Mouse (Mus musculus) neural tube, embryonic 11.5 days (tissue): Measurements from ENCODE around the gene Mrpl45. TPM values are rescaled to one million over a fixed set of nuclear protein-coding genes. Genes with fewer than 3 reads are reported as not detected.
"Not testable (repeated sequence)": the region's sequence is repeated elsewhere in the genome, so short reads cannot be mapped to it uniquely, and the experiment has no call there.

ENCODE experiments used
- ATAC-seq: fragments of 200-750 bp; cut with Nextera tagmentation; 2 replicates; pipeline ENCODE4 v1.8.0; 2017; ENCODE audit warnings: moderate number of reproducible peaks, mild to moderate bottlenecking, moderate TSS enrichment, moderate library complexity; ENCODE audit not compliant: insufficient read depth, low FRiP score, low TSS enrichment
- DNase-seq: peaks from one replicate; pipeline ENCODE4 v3.0.0-alpha.2; 2015; ENCODE audit warnings: low spot score
- H3K27ac ChIP-seq: fragments of 300-500 bp; sonication (generic); 2 replicates; pipeline ENCODE4 v1.5.1; 2014; ENCODE audit warnings: low read depth, mild to moderate bottlenecking, low read length
- H3K27me3 ChIP-seq: fragments of 300-500 bp; sonication (generic); 2 replicates; pipeline ENCODE4 v1.6.1; 2014; ENCODE audit warnings: mild to moderate bottlenecking, low read length, mixed read lengths; ENCODE audit not compliant: control insufficient read depth, insufficient read depth
- H3K36me3 ChIP-seq: fragments of 300-500 bp; sonication (generic); 2 replicates; pipeline ENCODE4 v1.6.1; 2014; ENCODE audit warnings: mild to moderate bottlenecking, low read length, moderate library complexity, mixed read lengths; ENCODE audit not compliant: control insufficient read depth, insufficient read depth
- H3K4me1 ChIP-seq: fragments of 300-500 bp; sonication (generic); 2 replicates; pipeline ENCODE4 v1.6.1; 2014; ENCODE audit warnings: low read length, mixed read lengths; ENCODE audit not compliant: control insufficient read depth, insufficient read depth
- H3K4me2 ChIP-seq: fragments of 300-500 bp; sonication (generic); 2 replicates; pipeline ENCODE4 v1.6.1; 2014; ENCODE audit warnings: low read depth, mild to moderate bottlenecking, moderate library complexity
- H3K4me3 ChIP-seq: fragments of 300-500 bp; sonication (generic); 2 replicates; pipeline ENCODE4 v1.5.1; 2014; ENCODE audit warnings: low read depth, low read length
- H3K9ac ChIP-seq: fragments of 300-500 bp; sonication (generic); 2 replicates; pipeline ENCODE4 v1.6.1; 2014; ENCODE audit warnings: mild to moderate bottlenecking, low read length
- H3K9me3 ChIP-seq: fragments of 300-500 bp; sonication (generic); 2 replicates; pipeline ENCODE4 v1.6.1; 2016; ENCODE audit warnings: low read length; ENCODE audit not compliant: control insufficient read depth
- WGBS: fragments of 180-500 bp; shearing (Covaris S2); extraction: QIAGEN DNeasy Blood & Tissue Kit; methylation state at CpG from one replicate; pipeline ENCODE4 v1.1.7; 2014; 5-methylcytosine and 5-hydroxymethylcytosine counted together
- polyA plus RNA-seq: library from polyadenylated mRNA; unstranded; fragments of >200 nt; fragmentation: Nextera tagmentation; extraction: Ambion mirVana; gene quantifications from 2 replicates; pipeline ENCODE4 v1.2.1, GENCODE M21; 2014

The Mrpl45 gene
- polyA plus RNA-seq, 1 experiment from 2014 or later = 52.9 TPM

DNA sequence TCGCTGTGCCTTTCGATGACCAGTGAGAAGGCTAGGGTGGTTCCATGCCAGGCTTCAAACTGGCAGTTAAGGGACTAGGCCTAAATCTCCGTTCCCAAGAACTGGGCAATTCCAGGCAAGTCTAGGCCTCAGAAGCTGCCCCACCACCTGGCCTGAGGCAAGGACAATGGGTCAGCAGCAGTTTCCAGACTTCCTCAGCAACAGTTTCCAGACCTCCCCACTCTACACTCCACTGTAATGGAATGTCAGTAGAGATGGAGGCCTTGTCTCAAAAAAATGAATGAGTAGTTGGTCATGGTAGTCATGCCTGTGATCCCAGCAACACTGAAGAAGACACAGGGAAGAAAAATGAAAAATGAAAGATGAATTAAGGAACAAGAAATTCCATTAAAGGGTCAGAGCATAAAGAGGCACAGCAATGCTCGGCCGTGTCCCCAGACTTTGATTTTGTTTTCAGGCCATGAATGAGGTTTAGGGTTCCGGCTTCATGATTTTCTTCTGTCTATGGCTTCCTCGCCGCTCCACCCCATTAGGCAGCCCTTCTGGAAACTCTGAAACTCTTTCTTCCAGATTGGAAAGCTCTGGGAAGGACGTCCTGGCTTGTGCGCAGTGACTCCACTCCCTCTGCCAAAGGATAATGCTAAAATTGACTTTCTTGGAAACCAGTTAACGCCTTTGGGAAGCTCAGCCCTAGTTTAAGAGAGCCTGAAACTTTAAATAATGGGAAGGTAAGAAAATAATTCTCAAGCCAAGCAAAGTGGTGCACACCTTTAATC is 8.0 kb upstream of the Mrpl45 start:
- Histone ChIP-seq H3K27me3 (no peaks in the 10 kb centered on the region), H3K4me2 (no peak overlapping the region), H3K4me1 (peaks cover 9% of the 10 kb centered on the region; the same call in 1 of the 2 replicates), H3K4me3 (no peak overlapping the region), H3K9me3 (no peaks in the 10 kb centered on the region), H3K36me3 (no peaks in the 10 kb centered on the region), H3K9ac (no peak overlapping the region), H3K27ac (no peak overlapping the region)
- DNase-seq (no peak), ATAC-seq (no peak)
- 90% methylated on average over 11 of the region's 11 CpGs for WGBS

DNA sequence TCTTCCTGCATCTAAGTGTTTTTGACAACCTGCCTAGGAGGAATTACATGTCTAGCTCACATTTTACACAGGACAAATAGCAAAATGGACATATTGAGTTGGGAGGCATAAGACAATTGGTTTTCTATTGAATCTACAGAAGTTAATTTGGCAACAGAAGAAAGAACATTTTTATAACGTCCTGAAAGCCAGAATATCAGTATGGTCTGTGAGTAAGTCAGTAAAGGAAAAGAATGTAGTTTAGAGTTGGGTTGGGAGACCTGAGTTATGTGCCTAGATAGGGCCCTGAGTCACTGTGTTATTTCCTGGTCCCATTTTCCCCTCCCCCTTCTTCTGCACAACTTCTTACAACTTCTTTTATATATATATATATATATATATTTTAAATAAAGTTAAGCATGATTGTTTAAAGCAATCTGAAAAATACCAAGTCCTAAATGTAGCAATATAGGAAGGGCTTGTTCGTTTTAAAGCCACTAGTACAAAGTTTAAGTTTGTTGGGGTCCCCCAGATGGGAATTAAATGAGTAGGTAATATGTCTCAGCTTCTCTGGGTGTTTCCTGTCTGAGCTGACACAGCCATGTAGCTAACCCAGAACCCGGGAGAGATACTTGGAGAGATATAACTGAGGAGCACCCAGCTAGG is 6.6 kb upstream of the Mrpl45 start:
- Histone ChIP-seq H3K27ac (no peak overlapping the region), H3K4me2 (no peak overlapping the region), H3K36me3 (no peaks in the 10 kb centered on the region), H3K4me1 (peaks cover 9% of the 10 kb centered on the region; the same call in 1 of the 2 replicates), H3K9ac (no peak overlapping the region), H3K9me3 (no peaks in the 10 kb centered on the region), H3K27me3 (no peaks in the 10 kb centered on the region), H3K4me3 (no peak overlapping the region)
- ATAC-seq (no peak), DNase-seq (no peak)
- 54% methylated on average over 3 of the region's 3 CpGs for WGBS

DNA sequence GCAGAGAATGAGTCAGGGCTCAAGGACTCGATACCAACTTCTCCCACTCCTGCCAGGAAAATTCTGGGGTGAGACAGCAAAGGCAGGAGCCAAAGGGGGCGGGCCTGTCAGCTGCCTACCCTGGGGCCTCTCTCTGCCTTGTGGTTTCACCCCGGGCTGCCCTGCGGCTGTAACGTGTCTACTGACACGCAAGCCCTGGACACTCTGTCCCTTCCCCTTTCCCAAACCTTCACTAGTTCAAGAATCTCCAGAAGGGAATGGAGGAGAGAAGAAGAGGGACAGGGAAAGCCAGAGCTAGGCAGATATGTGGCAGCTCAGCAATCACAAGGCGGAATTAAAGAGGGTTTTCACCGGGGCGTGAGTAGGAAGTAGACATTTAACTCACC is 6.1 kb upstream of the Mrpl45 start:
- Histone ChIP-seq H3K4me3 (peak overlapping the region; percentile 18), H3K4me1 (peaks cover 9% of the 10 kb centered on the region; the same call in 1 of the 2 replicates), H3K27ac (no peak overlapping the region), H3K9ac (peak overlapping the region; percentile 3), H3K27me3 (no peaks in the 10 kb centered on the region), H3K4me2 (peak overlapping the region; percentile 47), H3K9me3 (no peaks in the 10 kb centered on the region), H3K36me3 (no peaks in the 10 kb centered on the region)
- WGBS = 3% methylated on average over 9 of the region's 9 CpGs
- DNase-seq (no peak), ATAC-seq (no peak)

DNA sequence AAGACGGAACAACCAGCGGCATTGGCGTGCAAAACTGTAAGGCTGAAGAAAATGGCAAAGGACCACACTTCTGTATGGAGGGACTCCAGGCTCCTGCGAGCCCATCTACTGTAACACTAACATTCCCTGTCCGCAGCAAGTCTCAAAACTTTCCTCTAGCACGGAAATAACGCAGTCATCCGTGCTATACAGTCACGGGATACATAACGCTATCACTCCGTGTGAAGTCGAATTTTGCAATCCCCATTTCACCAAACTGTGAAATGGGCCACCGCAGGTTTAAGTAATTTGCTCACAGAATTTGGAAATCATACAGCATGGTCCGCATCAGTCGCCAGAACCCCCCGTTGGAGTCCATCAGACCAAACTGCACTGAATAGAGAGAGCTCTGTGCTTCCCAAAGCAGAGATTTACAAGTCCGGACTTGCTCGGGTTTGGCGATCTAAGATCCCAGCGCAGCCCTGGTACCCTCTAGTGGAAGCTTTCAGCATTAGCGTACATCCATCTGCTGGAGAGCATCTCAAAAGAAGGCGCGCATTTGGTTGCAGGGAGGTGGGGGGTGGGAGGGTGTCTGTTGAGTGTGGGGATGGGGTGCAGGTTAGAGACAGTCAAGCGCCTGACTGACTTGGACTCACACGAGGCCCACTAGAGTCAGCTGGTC is 5.5 kb upstream of the Mrpl45 start:
- H3K9me3 ChIP-seq = no peaks in the 10 kb centered on the region
- peak overlapping the region; percentile 18 for H3K4me3 ChIP-seq
- H3K27ac ChIP-seq = no peak overlapping the region
- peak overlapping the region; percentile 3 for H3K9ac ChIP-seq
- ATAC-seq (peak; percentile 50), DNase-seq (peak; percentile 85)
- H3K4me2 ChIP-seq = peak overlapping the region; percentile 47
- no peaks in the 10 kb centered on the region for H3K36me3 ChIP-seq
- no peaks in the 10 kb centered on the region for H3K27me3 ChIP-seq
- under 1% methylated on average over 25 of the region's 25 CpGs for WGBS
- peaks cover 9% of the 10 kb centered on the region; the same call in 1 of the 2 replicates for H3K4me1 ChIP-seq

DNA sequence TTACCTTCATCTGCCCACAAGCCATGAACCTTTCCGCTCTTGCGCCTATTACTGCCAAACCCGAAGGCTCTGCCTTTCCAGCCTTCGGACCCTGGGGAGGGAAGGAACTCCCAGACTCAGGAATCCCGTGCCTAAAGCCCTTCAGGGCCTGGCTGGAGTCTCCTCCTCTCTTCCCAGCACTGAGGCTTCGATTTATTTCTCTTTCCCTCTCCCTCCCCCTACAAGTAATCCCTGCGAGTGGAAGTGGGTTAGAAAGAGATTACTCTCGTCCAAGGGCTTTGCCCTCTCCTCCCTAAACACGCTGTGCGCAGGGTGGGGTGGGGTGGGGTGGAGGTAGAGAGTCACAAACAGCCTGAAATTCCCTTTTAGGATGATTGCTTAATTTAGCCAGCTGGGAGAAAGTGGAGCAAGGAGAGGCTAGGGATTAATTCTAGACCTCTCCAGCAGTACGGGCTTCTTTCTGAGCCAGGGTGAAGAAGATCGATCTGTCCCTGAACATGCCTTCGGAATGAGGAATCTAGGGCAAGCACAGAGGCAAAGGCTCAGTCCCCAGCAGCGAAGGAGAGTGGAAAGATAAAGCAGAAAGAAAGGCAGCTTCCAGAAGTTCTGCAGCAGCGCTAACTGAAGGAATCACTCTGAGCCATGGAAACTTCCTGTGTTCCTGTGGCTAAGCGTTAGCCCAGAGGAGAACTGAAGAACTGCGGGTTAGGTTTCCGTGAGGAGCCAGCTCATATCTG is 4.5 kb upstream of the Mrpl45 start:
- peak overlapping the region; percentile 47 for H3K9ac ChIP-seq
- no peaks in the 10 kb centered on the region for H3K36me3 ChIP-seq
- WGBS = 7% methylated on average over 18 of the region's 18 CpGs
- DNase-seq (peak; percentile 53), ATAC-seq (no peak)
- H3K9me3 ChIP-seq = no peaks in the 10 kb centered on the region
- H3K4me2 ChIP-seq = peak overlapping the region; percentile 47
- no peaks in the 10 kb centered on the region for H3K27me3 ChIP-seq
- H3K4me1 ChIP-seq = peaks cover 9% of the 10 kb centered on the region; the same call in 1 of the 2 replicates
- 0 out of 2 replicates have a peak overlapping the region, but pooled peaks have one; percentile 14 for H3K4me3 ChIP-seq
- no peak overlapping the region for H3K27ac ChIP-seq

DNA sequence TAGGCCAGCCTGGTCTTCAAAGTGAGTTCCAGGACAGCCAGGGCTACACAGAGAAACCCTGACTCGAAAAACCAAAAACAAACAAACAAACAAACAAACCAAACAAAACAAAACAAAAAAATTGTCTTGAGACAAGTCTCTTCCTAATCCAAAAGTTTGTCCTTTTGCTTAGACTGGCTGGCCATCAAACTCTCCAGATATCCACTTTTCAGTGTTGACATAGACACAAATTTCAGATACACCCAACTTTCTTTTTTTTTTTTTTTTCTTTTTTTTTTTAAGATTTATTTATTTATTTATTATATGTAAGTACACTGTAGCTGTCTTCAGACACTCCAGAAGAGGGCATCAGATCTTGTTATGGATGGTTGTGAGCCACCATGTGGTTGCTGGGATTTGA is 2.6 kb upstream of the Mrpl45 start:
- H3K4me1 ChIP-seq, ATAC-seq, H3K4me2 ChIP-seq, H3K4me3 ChIP-seq, H3K9me3 ChIP-seq, H3K27ac ChIP-seq, DNase-seq, H3K27me3 ChIP-seq, H3K9ac ChIP-seq, H3K36me3 ChIP-seq: not testable (repeated sequence)
- 81% methylated on average over 1 of the region's 1 CpGs for WGBS

DNA sequence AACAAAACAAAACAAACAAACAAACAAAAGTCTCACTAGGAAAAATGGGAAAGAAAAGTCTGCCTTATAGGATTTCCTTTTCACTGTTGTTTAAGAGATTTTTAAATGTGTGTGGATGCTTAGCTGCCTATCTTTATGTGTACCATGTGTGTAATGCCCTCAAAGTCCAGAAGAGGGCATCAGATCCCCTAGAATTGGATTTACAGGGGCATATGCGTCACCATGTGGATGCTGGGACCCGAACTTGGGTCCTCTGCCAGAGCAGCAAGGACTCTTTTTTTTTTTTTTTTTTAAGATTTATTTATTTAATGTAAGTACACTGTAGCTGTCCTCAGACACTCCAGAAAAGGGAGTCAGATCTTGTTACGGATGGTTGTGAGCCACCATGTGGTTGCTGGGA is 1.4 kb upstream of the Mrpl45 start:
- Histone ChIP-seq H3K27me3 (no peaks in the 10 kb centered on the region), H3K27ac (no peak overlapping the region), H3K9ac (no peak overlapping the region), H3K9me3 (no peaks in the 10 kb centered on the region), H3K4me1 (peaks cover 9% of the 10 kb centered on the region; the same call in 1 of the 2 replicates), H3K4me3 (no peak overlapping the region), H3K36me3 (no peaks in the 10 kb centered on the region), H3K4me2 (no peak overlapping the region)
- 93% methylated on average over 3 of the region's 3 CpGs for WGBS
- no peak for ATAC-seq
- DNase-seq = no peak

DNA sequence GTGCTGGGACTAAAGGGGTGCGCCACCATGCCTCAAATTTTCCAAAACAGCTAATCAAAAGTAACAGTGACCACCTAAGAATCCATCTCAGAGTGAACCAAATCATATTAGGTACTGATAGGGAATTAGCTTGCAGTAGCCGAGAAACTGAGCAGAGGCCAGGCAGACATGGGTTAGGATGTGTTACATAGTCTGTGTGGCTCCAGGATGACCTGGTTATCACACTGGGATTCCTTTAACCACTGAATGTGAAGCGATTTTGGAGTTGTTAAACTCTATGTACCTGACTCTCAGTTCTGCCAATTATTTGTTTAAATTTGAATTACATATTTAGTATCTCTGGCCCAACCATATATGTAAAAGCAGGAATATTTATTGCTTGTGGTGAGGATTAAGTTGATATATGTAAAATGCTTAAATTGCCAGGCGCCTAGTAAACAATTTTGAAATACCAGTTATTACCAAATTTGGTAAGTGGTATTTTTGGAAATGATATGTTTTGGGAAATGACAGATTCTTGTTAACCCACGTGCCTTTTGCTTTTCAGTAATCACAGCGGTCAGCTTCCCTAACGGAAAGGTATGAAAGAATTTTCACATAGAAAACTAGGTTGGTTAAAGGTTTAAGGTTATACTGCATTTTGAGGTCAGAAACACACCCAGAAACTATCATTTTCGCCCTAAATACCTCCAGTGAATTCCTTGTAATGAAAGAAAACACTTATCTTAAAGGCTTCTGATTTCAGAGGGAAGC is 589 bp upstream of the Mrpl45 start:
- H3K27ac ChIP-seq = no peak overlapping the region

More for the DNA sequence above, 589 bp upstream of the Mrpl45 start:
- 52% methylated on average over 8 of the region's 8 CpGs for WGBS
- peaks cover 7% of the 10 kb centered on the region; the same call in 1 of the 2 replicates for H3K4me1 ChIP-seq
- H3K9ac ChIP-seq = no peak overlapping the region
- ATAC-seq (no peak), DNase-seq (no peak)
- 0 out of 2 replicates have a peak overlapping the region, but pooled peaks have one; percentile 52 for H3K4me2 ChIP-seq
- H3K9me3 ChIP-seq = no peaks in the 10 kb centered on the region
- no peaks in the 10 kb centered on the region for H3K36me3 ChIP-seq
- peak overlapping the region; percentile 12; the same call in 1 of the 2 replicates for H3K4me3 ChIP-seq
- H3K27me3 ChIP-seq = no peaks in the 10 kb centered on the region
